Mouse (Mus musculus) limb, embryonic 11.5 days (tissue): ENCODE data around the gene Tagap1. TPM values are rescaled to one million over a fixed set of nuclear protein-coding genes. Genes with fewer than 3 reads are reported as not detected.
"Not testable (repeated sequence)": the region's sequence is repeated elsewhere in the genome, so short reads cannot be mapped to it uniquely, and the experiment has no call there.

ENCODE experiments used
- ATAC-seq: fragments of 200-750 bp; cut with Nextera tagmentation; 2 replicates; pipeline ENCODE4 v1.8.0; 2017; ENCODE audit warnings: low read depth; ENCODE audit not compliant: insufficient number of reproducible peaks, low FRiP score, low TSS enrichment
- DNase-seq: peaks from one replicate; pipeline ENCODE4 v3.0.0-alpha.2; 2015; ENCODE audit warnings: low spot score
- H3K27ac ChIP-seq: fragments of 300-500 bp; sonication (generic); replicated peaks from 2 replicates; pipeline ENCODE4 v1.5.1; 2014; ENCODE audit warnings: low read depth, mild to moderate bottlenecking, low read length
- H3K27me3 ChIP-seq: fragments of 300-500 bp; sonication (generic); 2 replicates; pipeline ENCODE4 v1.6.1; 2014; ENCODE audit warnings: mild to moderate bottlenecking, low read length, mixed read lengths; ENCODE audit not compliant: control insufficient read depth, insufficient read depth
- H3K36me3 ChIP-seq: fragments of 300-500 bp; sonication (generic); 2 replicates; pipeline ENCODE4 v1.6.1; 2014; ENCODE audit warnings: mild to moderate bottlenecking, low read length, moderate library complexity, mixed read lengths; ENCODE audit not compliant: control insufficient read depth, insufficient read depth
- H3K4me1 ChIP-seq: fragments of 300-500 bp; sonication (generic); 2 replicates; pipeline ENCODE4 v1.6.1; 2014; ENCODE audit warnings: low read length, mixed read lengths; ENCODE audit not compliant: control insufficient read depth, insufficient read depth
- H3K4me2 ChIP-seq: fragments of 300-500 bp; sonication (generic); 2 replicates; pipeline ENCODE4 v1.6.1; 2014; ENCODE audit warnings: low read depth, mild to moderate bottlenecking, moderate library complexity; ENCODE audit not compliant: severe bottlenecking
- H3K4me3 ChIP-seq: fragments of 300-500 bp; sonication (generic); 2 replicates; pipeline ENCODE4 v1.5.1; 2014; ENCODE audit warnings: low read depth, low read length
- H3K9ac ChIP-seq: fragments of 300-500 bp; sonication (generic); 2 replicates; pipeline ENCODE4 v1.6.1; 2014; ENCODE audit warnings: mild to moderate bottlenecking, low read length
- H3K9me3 ChIP-seq: fragments of 300-500 bp; sonication (generic); 2 replicates; pipeline ENCODE4 v1.6.1; 2016; ENCODE audit warnings: low read length; ENCODE audit not compliant: control insufficient read depth
- WGBS: fragments of 180-500 bp; shearing (Covaris S2); extraction: QIAGEN DNeasy Blood & Tissue Kit; methylation state at CpG from one replicate; pipeline ENCODE4 v1.1.7; 2014; 5-methylcytosine and 5-hydroxymethylcytosine counted together
- polyA plus RNA-seq: library from polyadenylated mRNA; unstranded; fragments of >200 nt; fragmentation: Nextera tagmentation; extraction: Ambion mirVana; gene quantifications from 2 replicates; pipeline ENCODE4 v1.2.1, GENCODE M21; 2014

The Tagap1 gene
- polyA plus RNA-seq, 1 experiment from 2014 or later: 64.2 TPM

DNA sequence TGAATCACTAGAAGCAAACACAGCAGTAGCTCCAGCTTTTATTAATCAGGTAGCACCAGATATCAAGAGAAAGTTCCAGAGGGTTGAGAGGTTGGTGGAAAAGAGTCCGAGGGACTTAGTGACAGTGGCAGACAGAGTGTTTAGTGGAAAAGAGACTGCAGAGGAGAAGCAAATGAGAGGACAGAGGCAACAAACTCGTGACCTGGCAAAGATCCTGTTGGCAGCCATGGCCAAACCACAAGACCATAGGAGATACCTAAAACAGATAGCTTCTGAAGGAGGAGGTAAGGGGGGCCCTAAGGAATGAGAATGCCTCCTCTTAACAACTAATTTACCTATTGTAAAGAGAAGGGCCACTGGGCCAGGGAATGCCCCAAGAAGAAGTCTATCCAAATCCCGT lies 41.6 kb downstream of the Tagap1 start:
- not testable (repeated sequence) for H3K9me3 ChIP-seq, H3K36me3 ChIP-seq, H3K4me2 ChIP-seq, H3K4me3 ChIP-seq, H3K27ac ChIP-seq, H3K27me3 ChIP-seq, H3K4me1 ChIP-seq, DNase-seq, ATAC-seq, H3K9ac ChIP-seq
- 76% methylated on average over 3 of the region's 3 CpGs for WGBS

- whole genome bisulfite sequencing: 100% methylated on average over 1 of the region's 4 CpGs
- not testable (repeated sequence) for H3K9me3 ChIP-seq, H3K9ac ChIP-seq, H3K27me3 ChIP-seq, H3K4me2 ChIP-seq, H3K4me1 ChIP-seq, ATAC-seq, H3K27ac ChIP-seq, H3K36me3 ChIP-seq, DNase-seq, H3K4me3 ChIP-seq
Measured at GRCm38 (mm10) chr17:6915282-6915681, 45.7 kb downstream of the Tagap1 start.

DNA sequence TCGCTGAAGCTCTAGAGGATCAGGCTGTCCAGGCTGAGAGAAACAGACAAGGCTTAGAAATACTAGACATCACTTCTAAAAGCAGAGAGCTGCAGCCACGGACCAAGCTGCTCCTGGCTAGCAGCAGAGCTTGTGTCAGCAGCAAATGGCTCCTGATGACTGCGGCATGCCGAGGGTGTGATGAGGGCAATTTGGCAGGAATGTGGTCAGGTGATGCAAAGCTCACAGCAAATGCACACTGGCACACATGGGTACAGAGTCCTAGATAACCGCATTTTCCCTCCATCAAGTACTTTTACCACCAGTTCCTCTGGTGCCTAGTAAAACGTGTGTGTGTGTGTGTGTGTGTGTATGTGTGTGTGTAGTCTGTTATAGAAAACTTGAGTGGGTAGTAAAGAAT lies 46.9 kb downstream of the Tagap1 start:
- not testable (repeated sequence) for ATAC-seq, H3K27ac ChIP-seq, H3K4me3 ChIP-seq

More for the DNA sequence above, 46.9 kb downstream of the Tagap1 start:
- not testable (repeated sequence) for H3K4me1 ChIP-seq, H3K36me3 ChIP-seq, H3K27me3 ChIP-seq, H3K4me2 ChIP-seq, H3K9ac ChIP-seq, DNase-seq, H3K9me3 ChIP-seq
- WGBS: 54% methylated on average over 1 of the region's 6 CpGs

Other genes starting within 250 kb of the Tagap1 start
- gene Ezr, start 178.4 kb downstream of the Tagap1 start, polyA plus RNA-seq: 25.6 and 26.9 TPM in 2 replicates
- 38.6 and 41.9 TPM in 2 replicates for gene Rsph3b, start 12.5 kb downstream of the Tagap1 start, polyA plus RNA-seq
- gene Rnaset2b, start 9.5 kb upstream of the Tagap1 start, polyA plus RNA-seq: 144 and 161 TPM in 2 replicates
- gene Gm49721, start 17.7 kb upstream of the Tagap1 start, polyA plus RNA-seq: 0.09 and 0.16 TPM in 2 replicates
- not detected in 2 replicates for gene Gm1604a, start 64.4 kb upstream of the Tagap1 start, polyA plus RNA-seq
- gene Rps6ka2, start 209.0 kb upstream of the Tagap1 start, polyA plus RNA-seq: 20.1 and 24.2 TPM in 2 replicates